Mouse (Mus musculus): Measurements from ENCODE around the gene Sirt5. TPM values are rescaled to one million over a fixed set of nuclear protein-coding genes. Genes with fewer than 3 reads are reported as not detected.

The Sirt5 gene
- polyA plus RNA-seq, 1 experiment from 2014 or later = 43.8 TPM

- no peaks in the 10 kb centered on the region for H3K9me3 ChIP-seq
- no peaks in the 10 kb centered on the region for H3K36me3 ChIP-seq
- 88% methylated on average over 1 of the region's 1 CpGs for WGBS
- H3K9ac ChIP-seq = no peak overlapping the region
- H3K4me2 ChIP-seq (replicated peaks) = no peak overlapping the region
- H3K4me1 ChIP-seq = peaks cover 5% of the 10 kb centered on the region; the same call in 1 of the 2 replicates
- ATAC-seq (ENCODE audit: insufficient number of reproducible peaks, insufficient read depth, low FRiP score, low TSS enrichment) = no peak
- H3K27ac ChIP-seq = no peak overlapping the region
- no peaks in the 10 kb centered on the region for H3K27me3 ChIP-seq
- H3K4me3 ChIP-seq = no peak overlapping the region
Observed at GRCm38 (mm10) chr13:43440376-43440775, 75.1 kb downstream of the Sirt5 start.

- Histone ChIP-seq H3K9ac (no peak overlapping the region), H3K36me3 (no peaks in the 10 kb centered on the region), H3K27ac (no peak overlapping the region), H3K4me3 (no peak overlapping the region), H3K27me3 (no peaks in the 10 kb centered on the region), H3K4me1 (peaks cover 9% of the 10 kb centered on the region), H3K4me2 (replicated peaks) (no peak overlapping the region), H3K9me3 (no peaks in the 10 kb centered on the region)
- no peak for ATAC-seq (ENCODE audit: insufficient number of reproducible peaks, insufficient read depth, low FRiP score, low TSS enrichment)
- WGBS = 87% methylated on average over 1 of the region's 1 CpGs
Observed at GRCm38 (mm10) chr13:43442551-43442950, 77.3 kb downstream of the Sirt5 start.

GRCm38 (mm10) chr13:43443706-43444105, 78.4 kb downstream of the Sirt5 start:
- Histone ChIP-seq H3K4me2 (replicated peaks) (no peak overlapping the region), H3K27ac (no peak overlapping the region), H3K36me3 (no peaks in the 10 kb centered on the region), H3K9ac (no peak overlapping the region), H3K4me1 (peaks cover 9% of the 10 kb centered on the region), H3K9me3 (no peaks in the 10 kb centered on the region), H3K27me3 (no peaks in the 10 kb centered on the region), H3K4me3 (no peak overlapping the region)
- 96% methylated on average over 4 of the region's 4 CpGs for WGBS
- ATAC-seq (ENCODE audit: insufficient number of reproducible peaks, insufficient read depth, low FRiP score, low TSS enrichment) = no peak

- Histone ChIP-seq H3K4me1 (peaks cover 9% of the 10 kb centered on the region), H3K4me3 (no peak overlapping the region), H3K9ac (no peak overlapping the region), H3K27me3 (no peaks in the 10 kb centered on the region), H3K4me2 (replicated peaks) (no peak overlapping the region), H3K27ac (no peak overlapping the region), H3K36me3 (no peaks in the 10 kb centered on the region), H3K9me3 (no peaks in the 10 kb centered on the region)
- ATAC-seq (ENCODE audit: insufficient number of reproducible peaks, insufficient read depth, low FRiP score, low TSS enrichment) = no peak
- 83% methylated on average over 3 of the region's 3 CpGs for WGBS
Observed at GRCm38 (mm10) chr13:43444717-43445116, 79.4 kb downstream of the Sirt5 start.

Other genes starting within 250 kb of the Sirt5 start
- gene Tbc1d7, start 194.0 kb upstream of the Sirt5 start, polyA plus RNA-seq (2016; fragmentation: Nextera tagmentation; extraction: Ambion mirVana) = 59.4 and 63.9 TPM in 2 replicates
- gene Gfod1, start 61.3 kb upstream of the Sirt5 start, polyA plus RNA-seq (2016; fragmentation: Nextera tagmentation; extraction: Ambion mirVana) = 0.66 and 0.87 TPM in 2 replicates
- 151 and 161 TPM in 2 replicates for gene Nol7, start 32.9 kb downstream of the Sirt5 start, polyA plus RNA-seq (2016; fragmentation: Nextera tagmentation; extraction: Ambion mirVana)
- gene Ranbp9, start 115.8 kb downstream of the Sirt5 start, polyA plus RNA-seq (2016; fragmentation: Nextera tagmentation; extraction: Ambion mirVana) = 10.3 and 10.6 TPM in 2 replicates
- 13.5 and 15.0 TPM in 2 replicates for gene Mcur1, start 194.7 kb downstream of the Sirt5 start, polyA plus RNA-seq (2016; fragmentation: Nextera tagmentation; extraction: Ambion mirVana)

Data from embryonic facial prominence, embryonic 12.5 days (tissue).